Mouse (Mus musculus): ENCODE results near the gene Vmn2r11. TPM values are rescaled to one million over a fixed set of nuclear protein-coding genes. Genes with fewer than 3 reads are reported as not detected.
A peak's percentile ranks its signal among the peaks of the same experiment; 100 is the strongest.
"Not testable (repeated sequence)": the region's sequence is repeated elsewhere in the genome, so short reads cannot be mapped to it uniquely, and the experiment has no call there.

Vmn2r11 gene
- total RNA-seq (2021), result not detected in 2 replicates
- long read RNA-seq, experiment 1, result 0 reads
- long read RNA-seq, experiment 2, result 0 reads

DNA sequence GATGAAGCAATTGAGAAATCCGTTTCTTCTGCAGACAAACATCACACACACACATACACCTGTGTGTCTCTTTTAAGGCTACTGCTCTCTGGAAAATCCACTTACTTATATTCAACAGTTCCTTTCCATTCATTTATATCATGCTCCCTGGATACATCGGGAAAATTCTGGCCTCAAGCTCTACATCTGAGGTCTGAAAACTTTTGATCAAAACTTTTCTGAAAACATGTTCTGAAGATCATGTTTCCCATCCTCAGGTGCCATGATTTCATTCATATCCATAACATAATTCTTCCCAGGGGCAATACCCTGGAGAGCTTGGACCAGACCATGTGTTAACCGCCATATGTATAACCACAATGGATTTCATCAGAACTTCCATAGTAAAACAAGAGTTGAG is at the start of gene Vmn2r11:
Gene Vmn2r11 (minus strand): TSS at position 101 of the 400 bp plus-strand sequence.
- DNase-seq, result not testable (repeated sequence)

DNA sequence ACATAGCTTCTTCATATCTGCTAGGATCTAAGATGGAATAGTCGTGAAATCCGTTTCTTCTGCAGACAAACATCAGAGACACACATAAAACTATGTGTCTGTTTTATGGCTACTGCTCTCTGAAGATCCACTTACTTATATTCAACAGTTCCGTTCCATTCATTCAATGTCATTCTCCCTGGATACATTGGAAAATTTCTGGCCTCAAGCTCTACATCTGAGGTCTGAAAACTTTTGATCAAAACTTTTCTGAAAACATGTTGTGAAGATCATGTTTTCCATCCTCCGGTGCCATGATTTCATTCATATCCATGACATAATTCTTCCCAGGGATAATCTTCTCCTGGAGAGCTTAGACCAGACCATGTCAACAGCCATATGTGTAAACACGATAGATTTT is 38.5 kb upstream of the Vmn2r11 start, which contains the start of gene Vmn2r12:
Gene Vmn2r12 (minus strand): TSS at position 101 of the 400 bp plus-strand sequence.
- not testable (repeated sequence) for DNase-seq

GRCm38 (mm10) chr5:109096482-109096881 is 37.1 kb upstream of the Vmn2r11 start:
- DNase-seq, result not testable (repeated sequence)

DNA sequence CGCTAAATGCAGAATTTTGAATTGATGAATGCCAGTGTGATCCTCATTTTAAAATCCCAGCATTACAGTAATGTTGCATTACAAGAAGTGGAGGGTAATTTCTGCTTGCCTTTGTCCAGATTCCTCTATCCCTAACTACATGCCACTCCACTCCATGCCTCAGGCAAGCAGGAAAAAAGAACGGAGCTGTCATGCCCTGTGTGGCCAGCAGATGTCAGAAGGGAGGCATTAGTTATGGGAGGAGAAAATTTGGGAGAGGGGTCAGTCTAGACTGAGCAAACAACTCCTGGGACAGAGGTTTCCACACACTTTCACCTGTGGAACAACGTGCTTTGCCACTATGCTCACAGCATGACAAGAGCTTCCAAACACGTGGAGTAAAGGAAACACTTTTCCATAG is 12.6 kb upstream of the Vmn2r11 start:
- peak; percentile 7 for DNase-seq

DNA sequence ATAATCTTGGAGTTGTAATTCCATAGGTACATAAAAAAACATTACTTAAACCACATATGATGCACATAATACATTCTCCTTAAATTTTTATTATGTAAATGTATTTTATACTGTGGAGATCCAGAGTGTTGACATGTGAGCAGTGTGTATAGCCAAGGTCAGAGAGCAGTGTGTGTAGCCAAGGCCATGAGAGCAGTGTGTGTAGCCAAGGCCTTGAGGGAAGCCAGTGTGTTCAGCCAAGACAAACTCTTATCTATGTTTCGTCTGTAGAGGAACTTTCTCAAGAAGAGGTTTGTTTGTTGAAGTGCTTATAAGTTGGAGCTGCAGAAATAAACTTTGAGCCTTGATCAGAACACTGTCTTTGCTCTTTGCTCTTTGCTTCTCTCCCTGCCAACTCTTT is 4.1 kb downstream of the Vmn2r11 start:
- peak; percentile 11 for DNase-seq

GRCm38 (mm10) chr5:109032591-109032990 is 26.8 kb downstream of the Vmn2r11 start:
- peak; percentile 9 for DNase-seq

GRCm38 (mm10) chr5:109006427-109006826 is 52.9 kb downstream of the Vmn2r11 start, which contains the start of gene Vmn2r10:
Vmn2r10 (minus strand) TSS chr5:109006527.
- not testable (repeated sequence) for DNase-seq

Other genes starting within 250 kb of the Vmn2r11 start
- not detected in 2 replicates for gene Vmn2r9, start 207.0 kb downstream of the Vmn2r11 start, total RNA-seq (2021)
- not detected in 2 replicates for gene Vmn2r10, start 53.0 kb downstream of the Vmn2r11 start, total RNA-seq (2021)
- gene Vmn2r12, start 38.4 kb upstream of the Vmn2r11 start, total RNA-seq (2021), result not detected in 2 replicates
- 0.07 and 0.08 TPM in 2 replicates for gene Vmn2r13, start 132.6 kb upstream of the Vmn2r11 start, total RNA-seq (2021)
- not detected in 2 replicates for gene Vmn2r14, start 165.1 kb upstream of the Vmn2r11 start, total RNA-seq (2021)
- gene Vmn2r15, start 238.1 kb upstream of the Vmn2r11 start, total RNA-seq (2021), result not detected in 2 replicates

All from adrenal gland, postnatal 14 days (tissue).